Mouse (Mus musculus): ENCODE results near the gene 9230104L09Rik. TPM values are rescaled to one million over a fixed set of nuclear protein-coding genes. Genes with fewer than 3 reads are reported as not detected.

9230104L09Rik gene
- polyA plus RNA-seq (2015; fragmentation: Nextera tagmentation; extraction: Ambion mirVana): not detected in 2 replicates

DNA sequence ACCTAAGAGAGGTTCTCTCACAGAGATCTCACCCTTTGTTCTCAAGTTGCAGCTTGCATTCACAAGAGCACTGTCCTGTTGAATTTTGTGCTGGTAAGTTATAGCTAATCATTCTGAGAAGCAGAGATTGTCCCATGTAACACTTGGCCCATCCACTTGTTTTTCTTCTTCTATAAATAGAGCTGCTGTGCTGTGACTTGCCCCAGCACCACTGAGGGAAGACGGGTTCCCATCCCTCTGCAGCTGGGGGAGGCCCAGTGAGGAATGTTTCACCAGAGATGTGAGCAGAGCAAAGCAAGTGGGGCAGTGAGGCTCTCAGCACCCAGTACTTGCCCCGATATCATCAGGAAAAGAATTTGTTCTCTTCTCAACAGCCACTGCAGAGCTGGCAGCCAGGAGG, at the start of gene 9230104L09Rik:
TSS of gene 9230104L09Rik (minus strand) at position 73 of the 400 bp plus-strand sequence.

DNA sequence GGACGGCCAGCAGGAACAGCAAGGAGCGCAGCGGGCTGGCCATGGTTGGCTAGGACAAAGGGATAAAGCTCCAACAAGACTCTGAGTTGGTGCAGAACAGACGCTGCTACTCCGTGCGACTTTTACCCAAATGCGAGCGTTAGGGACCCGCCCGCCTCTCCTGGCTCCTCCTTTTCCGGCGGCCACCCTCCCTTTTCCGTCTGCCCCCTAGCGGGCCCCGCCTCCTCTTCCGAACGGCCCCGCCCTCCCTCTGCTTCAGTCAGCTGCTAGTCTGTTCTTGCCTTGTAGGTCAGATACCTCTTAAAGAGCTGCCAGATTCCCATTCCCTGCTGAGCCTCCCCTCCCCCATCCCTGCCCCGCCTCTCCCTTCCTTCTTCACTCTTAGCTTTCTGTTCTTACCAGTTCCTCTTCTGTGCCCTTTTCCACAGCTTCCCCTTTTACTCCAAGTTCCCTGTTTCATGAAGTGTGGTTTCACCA, 10.5 kb upstream of the 9230104L09Rik start, which contains the start of gene Cst3:
TSS of gene Cst3 (minus strand) at position 358 of the 477 bp plus-strand sequence.

DNA sequence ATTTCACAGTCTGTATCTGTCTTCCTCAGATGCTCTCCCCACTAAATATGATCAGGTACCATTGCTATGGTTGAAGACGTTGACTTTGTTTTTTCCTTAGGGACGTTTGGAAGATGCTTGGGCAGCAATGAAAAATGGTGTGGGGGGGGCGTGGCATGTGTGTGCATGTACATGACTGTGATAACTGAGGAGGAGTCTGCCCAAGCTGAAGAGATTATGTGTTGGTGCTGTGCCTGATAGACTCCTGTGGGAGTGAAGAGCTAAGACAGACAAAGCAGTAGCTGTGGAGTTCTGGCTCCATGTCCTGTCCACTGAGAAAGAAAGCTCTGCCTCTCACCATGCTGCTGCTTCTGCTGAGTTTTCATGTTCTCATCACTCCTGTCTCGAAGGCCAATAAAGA, 29.9 kb downstream of the 9230104L09Rik start, which contains the start of gene Cst9:
TSS of gene Cst9 (plus strand) at position 236 of the 400 bp plus-strand sequence.

DNA sequence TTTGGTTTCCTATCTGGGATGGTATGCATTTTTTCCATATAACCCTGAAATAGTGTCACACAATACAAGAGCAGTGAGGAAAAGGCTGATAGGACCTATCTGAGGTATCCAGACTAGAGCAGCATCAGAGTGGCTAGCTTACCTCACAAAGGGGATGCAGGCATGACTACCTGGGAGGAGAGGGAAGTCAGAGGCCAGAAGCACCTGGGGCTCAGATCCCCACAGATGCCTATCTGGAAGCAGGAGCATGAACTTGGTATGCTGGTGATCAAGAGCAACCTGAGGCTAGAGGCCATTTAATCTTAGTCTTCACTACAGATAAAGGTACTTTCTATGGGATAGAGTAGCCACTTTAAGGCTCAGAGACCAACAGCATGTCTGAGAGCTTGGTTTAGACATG, 44.9 kb downstream of the 9230104L09Rik start, which contains the start of gene Cst13:
TSS of gene Cst13 (plus strand) at position 173 of the 400 bp plus-strand sequence.

DNA sequence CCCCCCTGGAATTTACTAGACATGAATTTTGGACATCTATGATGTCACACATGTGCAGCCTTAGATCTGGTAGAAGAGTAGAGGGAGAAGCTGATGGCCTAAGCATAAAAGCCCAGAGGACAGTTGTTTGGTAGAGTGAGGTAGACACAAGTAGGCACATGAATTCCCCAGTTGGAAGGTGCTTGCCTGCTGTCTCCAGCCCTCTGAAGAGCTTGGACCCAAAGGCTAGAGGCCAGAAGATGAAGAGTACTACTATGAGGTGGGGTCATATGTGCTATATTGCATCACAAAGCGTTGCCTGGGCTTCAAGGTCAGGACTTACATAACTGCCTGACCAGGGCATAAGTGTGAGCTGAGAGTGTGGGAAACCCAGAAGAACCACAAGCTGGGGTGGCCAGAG, 66.4 kb downstream of the 9230104L09Rik start, which contains the start of gene Cst8:
TSS of gene Cst8 (plus strand) at position 301 of the 400 bp plus-strand sequence.

Other genes with a start within 250 kb of the 9230104L09Rik start
- 75.2 and 80.6 TPM in 2 replicates for gene Nxt1, start 192.4 kb downstream of the 9230104L09Rik start, polyA plus RNA-seq (2015; fragmentation: Nextera tagmentation; extraction: Ambion mirVana)
- 6.9 and 8.1 TPM in 2 replicates for gene Gzf1, start 184.0 kb downstream of the 9230104L09Rik start, polyA plus RNA-seq (2015; fragmentation: Nextera tagmentation; extraction: Ambion mirVana)
- 0.45 and 0.70 TPM in 2 replicates for gene Napb, start 132.6 kb downstream of the 9230104L09Rik start, polyA plus RNA-seq (2015; fragmentation: Nextera tagmentation; extraction: Ambion mirVana)
- gene Cstl1, start 114.7 kb downstream of the 9230104L09Rik start, polyA plus RNA-seq (2015; fragmentation: Nextera tagmentation; extraction: Ambion mirVana): not detected in 2 replicates
- gene Cst11, start 93.5 kb downstream of the 9230104L09Rik start, polyA plus RNA-seq (2015; fragmentation: Nextera tagmentation; extraction: Ambion mirVana): not detected in 2 replicates
- not detected in 2 replicates for gene 8030411F24Rik, start 83.0 kb downstream of the 9230104L09Rik start, polyA plus RNA-seq (2015; fragmentation: Nextera tagmentation; extraction: Ambion mirVana)
- not detected in 2 replicates for gene Cst12, start 75.7 kb downstream of the 9230104L09Rik start, polyA plus RNA-seq (2015; fragmentation: Nextera tagmentation; extraction: Ambion mirVana)
- gene Cst8, start 66.3 kb downstream of the 9230104L09Rik start, polyA plus RNA-seq (2015; fragmentation: Nextera tagmentation; extraction: Ambion mirVana): not detected in 2 replicates
- gene Cst13, start 45.0 kb downstream of the 9230104L09Rik start, polyA plus RNA-seq (2015; fragmentation: Nextera tagmentation; extraction: Ambion mirVana): not detected in 2 replicates
- 0.31 and 0.73 TPM in 2 replicates for gene Cst9, start 29.9 kb downstream of the 9230104L09Rik start, polyA plus RNA-seq (2015; fragmentation: Nextera tagmentation; extraction: Ambion mirVana)
- gene Cst3, start 10.7 kb upstream of the 9230104L09Rik start, polyA plus RNA-seq (2015; fragmentation: Nextera tagmentation; extraction: Ambion mirVana): 328 and 437 TPM in 2 replicates
- gene Gm1330, start 138.2 kb upstream of the 9230104L09Rik start, polyA plus RNA-seq (2015; fragmentation: Nextera tagmentation; extraction: Ambion mirVana): not detected in 2 replicates
- not detected in 2 replicates for gene Gm10750, start 152.2 kb upstream of the 9230104L09Rik start, polyA plus RNA-seq (2015; fragmentation: Nextera tagmentation; extraction: Ambion mirVana)